Mouse (Mus musculus) heart, postnatal 0 days (tissue): ENCODE data around the gene Prr14l. TPM values are rescaled to one million over a fixed set of nuclear protein-coding genes. Genes with fewer than 3 reads are reported as not detected.

Experiments
- ATAC-seq: fragments of 200-750 bp; cut with Nextera tagmentation; 2 replicates; pipeline ENCODE4 v1.8.0; 2017; ENCODE audit warnings: low read depth, moderate number of reproducible peaks, moderate library complexity; ENCODE audit not compliant: insufficient read depth
- DNase-seq: peaks from one replicate; pipeline ENCODE4 v3.0.0-alpha.2; 2016; ENCODE audit warnings: low spot score
- H3K27ac ChIP-seq: fragments of 300-500 bp; sonication (generic); 2 replicates; pipeline ENCODE4 v1.5.1; 2014; ENCODE audit warnings: low read depth, mild to moderate bottlenecking
- H3K27me3 ChIP-seq: fragments of 300-500 bp; sonication (generic); 2 replicates; pipeline ENCODE4 v1.6.1; 2014; ENCODE audit warnings: low read length, mixed read lengths; ENCODE audit not compliant: control insufficient read depth, insufficient read depth
- H3K36me3 ChIP-seq: fragments of 300-500 bp; sonication (generic); replicated peaks from 2 replicates; pipeline ENCODE4 v1.6.1; 2014; ENCODE audit warnings: low read length, mixed read lengths; ENCODE audit not compliant: control insufficient read depth, insufficient read depth
- H3K4me1 ChIP-seq: fragments of 300-500 bp; sonication (generic); 2 replicates; pipeline ENCODE4 v1.6.1; 2014; ENCODE audit warnings: antibody characterized with exemption; ENCODE audit not compliant: control insufficient read depth, insufficient read depth
- H3K4me2 ChIP-seq: fragments of 300-500 bp; sonication (generic); 2 replicates; pipeline ENCODE4 v1.6.1; 2014; ENCODE audit warnings: low read depth, mild to moderate bottlenecking, low read length, moderate library complexity
- H3K4me3 ChIP-seq: fragments of 300-500 bp; sonication (generic); 2 replicates; pipeline ENCODE4 v1.5.1; 2014; ENCODE audit warnings: low read depth, low read length
- H3K9ac ChIP-seq: fragments of 300-500 bp; sonication (generic); replicated peaks from 2 replicates; pipeline ENCODE4 v1.6.1; 2014; ENCODE audit warnings: low read depth, low read length, mixed read lengths
- H3K9me3 ChIP-seq: fragments of 300-500 bp; sonication (generic); replicated peaks from 2 replicates; pipeline ENCODE4 v1.6.1; 2016; ENCODE audit warnings: low read length; ENCODE audit not compliant: control insufficient read depth
- CTCF ChIP-seq: IDR thresholded peaks from 2 replicates; pipeline ENCODE4 v1.5.1; 2016; ENCODE audit warnings: antibody characterized with exemption, control low read depth, low read depth
- EP300 ChIP-seq: IDR thresholded peaks from 2 replicates; pipeline ENCODE4 v1.6.1; 2016; ENCODE audit warnings: antibody characterized with exemption, low read depth
- WGBS: fragments of 180-500 bp; shearing (Covaris S2); extraction: QIAGEN DNeasy Blood & Tissue Kit; methylation state at CpG from one replicate; pipeline ENCODE4 v1.1.7; 2014; 5-methylcytosine and 5-hydroxymethylcytosine counted together
- polyA plus RNA-seq: library from polyadenylated mRNA; unstranded; fragments of >200 nt; fragmentation: Nextera tagmentation; extraction: Ambion mirVana; gene quantifications from 2 replicates; pipeline ENCODE4 v1.2.1, GENCODE M21; 2015
- total RNA-seq: library from RNA; depleted of rRNA; stranded (reverse); fragments of >200 nt; gene quantifications from 2 replicates; pipeline ENCODE4 v1.2.3, GENCODE M21; 2014; ENCODE audit warnings: low replicate concordance

Prr14l gene
- total and polyA plus RNA-seq, 2 experiments from 2014 or later: 5.4 to 15.5 TPM

GRCm38 (mm10) chr5:32756141-32756540 lies 97.9 kb downstream of the Prr14l start:
- 88% methylated on average over 8 of the region's 8 CpGs for WGBS

GRCm38 (mm10) chr5:32751736-32752135 lies 102.3 kb downstream of the Prr14l start:
- no peak overlapping the region for H3K27ac ChIP-seq
- 60% methylated on average over 2 of the region's 2 CpGs for WGBS
- ATAC-seq (no peak), DNase-seq (no peak)
- H3K4me2 ChIP-seq: no peak overlapping the region
- H3K4me3 ChIP-seq: no peak overlapping the region
- H3K9me3 ChIP-seq: no peaks in the 10 kb centered on the region
- H3K36me3 ChIP-seq: no peaks in the 10 kb centered on the region
- H3K27me3 ChIP-seq: no peaks in the 10 kb centered on the region
- TF ChIP-seq EP300: no peak
- no peak for TF ChIP-seq CTCF
- no peaks in the 10 kb centered on the region for H3K4me1 ChIP-seq
- H3K9ac ChIP-seq: no peak overlapping the region

More at GRCm38 (mm10) chr5:32756141-32756540, 97.9 kb downstream of the Prr14l start:
- Histone ChIP-seq H3K4me1 (no peaks in the 10 kb centered on the region), H3K4me2 (no peak overlapping the region), H3K27me3 (no peaks in the 10 kb centered on the region), H3K9me3 (no peaks in the 10 kb centered on the region), H3K36me3 (no peaks in the 10 kb centered on the region), H3K27ac (no peak overlapping the region), H3K4me3 (no peak overlapping the region), H3K9ac (no peak overlapping the region)
- no peak for ATAC-seq
- DNase-seq: no peak
- TF ChIP-seq CTCF (no peak), EP300 (no peak)

- no peaks in the 10 kb centered on the region for H3K9me3 ChIP-seq
- H3K27ac ChIP-seq: no peak overlapping the region
- H3K4me3 ChIP-seq: no peak overlapping the region
- no peak for DNase-seq
- TF ChIP-seq EP300: no peak
- no peak for TF ChIP-seq CTCF
- no peak for ATAC-seq
- no peaks in the 10 kb centered on the region for H3K27me3 ChIP-seq
- H3K4me2 ChIP-seq: no peak overlapping the region
- H3K4me1 ChIP-seq: peaks cover 9% of the 10 kb centered on the region; the same call in 1 of the 2 replicates
- WGBS: 87% methylated on average over 6 of the region's 6 CpGs
- no peak overlapping the region for H3K9ac ChIP-seq
- H3K36me3 ChIP-seq: no peaks in the 10 kb centered on the region
Observed at GRCm38 (mm10) chr5:32748936-32749335, 105.1 kb downstream of the Prr14l start.

- ATAC-seq (no peak), DNase-seq (peak; percentile 69)
- peaks cover 9% of the 10 kb centered on the region; the same call in 1 of the 2 replicates for H3K4me1 ChIP-seq
- H3K4me3 ChIP-seq: no peak overlapping the region
- H3K27me3 ChIP-seq: no peaks in the 10 kb centered on the region
- no peaks in the 10 kb centered on the region for H3K9me3 ChIP-seq
- H3K9ac ChIP-seq: no peak overlapping the region
- no peak overlapping the region for H3K4me2 ChIP-seq
- H3K36me3 ChIP-seq: no peaks in the 10 kb centered on the region
- H3K27ac ChIP-seq: no peak overlapping the region
- WGBS: 55% methylated on average over 6 of the region's 6 CpGs
- peak; percentile 90 for TF ChIP-seq CTCF
- TF ChIP-seq EP300: no peak
Observed at GRCm38 (mm10) chr5:32747650-32748375, 106.2 kb downstream of the Prr14l start.

- Histone ChIP-seq H3K4me2 (peak overlapping the region; percentile 56), H3K9ac (peak overlapping the region; percentile 50), H3K27ac (peak overlapping the region; percentile 87), H3K4me3 (peak overlapping the region; percentile 45), H3K27me3 (no peaks in the 10 kb centered on the region), H3K4me1 (peaks cover 9% of the 10 kb centered on the region; the same call in 1 of the 2 replicates), H3K36me3 (no peaks in the 10 kb centered on the region), H3K9me3 (no peaks in the 10 kb centered on the region)
- 15% methylated on average over 8 of the region's 10 CpGs for WGBS
- peak; percentile 89 for DNase-seq
- ATAC-seq: peak; percentile 93
- TF ChIP-seq EP300 (no peak), CTCF (peak; percentile 0; the same call in 1 of the 2 replicates)
Observed at GRCm38 (mm10) chr5:32745705-32746655, 108.1 kb downstream of the Prr14l start.
